Mouse (Mus musculus) cerebral cortex, adult 2 months (tissue): ENCODE results near the gene Gas2l2.

Experiments
- WGBS: fragments of 180-500 bp; shearing (Covaris S2); methylation state at CpG from one replicate; pipeline ENCODE4 v1.1.7; 2018; 5-methylcytosine and 5-hydroxymethylcytosine counted together

The Gas2l2 gene

DNA sequence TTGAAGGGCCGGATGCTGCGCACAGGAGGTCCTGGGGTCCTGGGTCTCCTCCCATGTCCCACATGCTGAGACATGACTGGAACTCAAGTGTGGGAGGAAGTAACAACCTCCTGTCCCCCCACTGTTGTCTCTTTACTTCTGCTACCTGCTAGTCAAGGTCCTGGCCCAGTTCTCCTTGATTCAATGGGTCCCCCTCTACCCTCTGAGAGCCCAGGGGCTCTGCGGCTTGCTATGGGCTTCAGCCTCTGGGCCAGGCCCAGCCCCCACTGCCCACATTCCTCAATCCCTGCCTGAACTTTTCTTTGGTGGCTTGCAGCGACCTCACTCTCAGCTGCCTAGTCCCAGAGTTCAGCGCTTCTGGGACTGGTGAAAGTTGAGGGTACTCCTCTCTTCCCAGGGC, at the start of gene Gas2l2:
Gas2l2 (minus strand) TSS at position 101 of the 400 bp plus-strand sequence.
- 71% methylated on average over 5 of the region's 5 CpGs for WGBS

DNA sequence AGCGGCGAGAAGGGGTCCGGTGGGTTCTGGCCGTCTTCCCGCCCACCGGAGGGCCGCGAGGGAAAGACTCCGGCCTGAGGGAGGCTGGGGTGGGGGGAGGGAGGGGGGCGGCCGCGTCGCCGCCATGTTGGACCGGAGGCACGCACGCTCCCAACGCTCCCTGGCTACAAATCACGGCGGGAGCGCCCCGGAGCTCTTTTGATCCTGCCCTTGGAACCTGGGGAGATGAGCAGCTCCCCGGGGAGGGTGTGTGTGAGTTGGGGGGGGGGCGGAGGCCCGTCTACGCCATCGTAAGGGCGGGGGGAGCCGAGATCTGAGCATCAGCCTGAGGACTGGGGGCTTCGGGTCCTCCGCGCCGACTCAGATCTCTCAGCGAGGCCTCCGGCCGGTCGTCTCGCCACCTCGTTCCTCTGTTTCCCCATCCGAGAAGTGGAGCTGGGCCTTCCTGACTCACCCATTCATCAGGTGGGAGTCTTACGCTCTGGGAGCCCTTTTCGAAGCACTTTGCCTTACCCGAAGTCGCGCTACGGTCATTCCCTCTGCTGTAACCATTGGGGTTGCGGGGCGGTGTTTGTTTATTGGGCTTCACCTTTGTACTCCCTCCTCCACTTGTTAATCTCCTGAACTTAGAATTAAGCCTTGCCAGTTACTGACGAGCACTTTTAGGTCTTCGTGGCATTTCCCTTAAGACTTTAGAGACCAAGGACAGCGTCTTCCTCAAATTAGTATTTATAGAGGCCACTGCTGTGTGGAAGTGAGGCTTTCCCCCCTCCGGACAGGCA, 44.2 kb upstream of the Gas2l2 start:
- WGBS, result under 1% methylated on average over 52 of the region's 52 CpGs

DNA sequence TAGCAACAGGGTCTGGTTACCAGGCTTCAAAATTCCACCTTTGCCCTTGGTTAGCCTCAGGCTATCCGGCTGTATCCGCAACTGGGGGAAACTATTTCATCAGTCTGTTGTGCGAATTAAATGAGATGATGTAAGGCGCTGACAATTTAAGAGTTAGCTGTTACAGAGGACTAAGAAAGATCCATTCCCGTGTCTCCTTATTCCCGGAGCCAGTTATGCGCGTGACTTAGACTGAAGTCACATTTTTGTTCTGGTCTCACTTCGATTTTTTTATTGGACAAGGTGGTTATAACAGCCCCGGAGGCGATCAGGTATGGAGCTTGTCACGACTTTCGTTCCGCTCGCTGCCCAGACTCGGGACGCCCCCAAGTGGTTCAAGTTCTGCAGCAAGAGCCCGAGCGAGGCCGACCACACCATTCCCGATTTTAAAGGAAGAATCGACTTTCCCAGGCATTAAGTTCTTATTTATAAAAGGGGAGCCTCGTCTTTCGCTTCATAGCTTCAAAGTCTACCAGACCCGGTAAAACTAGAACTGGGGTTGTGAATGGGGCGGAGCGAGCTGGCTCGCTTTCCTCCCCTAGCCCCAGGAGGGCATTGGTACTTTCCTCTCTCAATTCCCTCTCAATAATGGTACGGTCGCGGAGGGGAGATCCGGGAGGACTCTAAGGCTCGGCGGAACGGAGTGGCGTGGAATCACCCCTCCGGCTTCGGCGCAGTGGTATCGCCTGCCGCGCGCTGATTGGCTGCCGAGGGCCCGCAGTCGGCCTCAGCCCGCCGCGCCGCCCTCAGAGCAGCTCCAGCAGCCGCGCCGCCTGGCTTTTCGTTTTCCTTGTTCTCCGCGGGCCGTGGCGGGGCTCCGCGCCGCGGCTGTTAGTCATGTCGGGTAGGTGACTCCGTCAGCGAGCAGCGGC, 43.3 kb upstream of the Gas2l2 start, which contains the start of gene Taf15:
Taf15 (plus strand) TSS at position 763 of the 911 bp plus-strand sequence.
- under 1% methylated on average over 66 of the region's 66 CpGs for WGBS

DNA sequence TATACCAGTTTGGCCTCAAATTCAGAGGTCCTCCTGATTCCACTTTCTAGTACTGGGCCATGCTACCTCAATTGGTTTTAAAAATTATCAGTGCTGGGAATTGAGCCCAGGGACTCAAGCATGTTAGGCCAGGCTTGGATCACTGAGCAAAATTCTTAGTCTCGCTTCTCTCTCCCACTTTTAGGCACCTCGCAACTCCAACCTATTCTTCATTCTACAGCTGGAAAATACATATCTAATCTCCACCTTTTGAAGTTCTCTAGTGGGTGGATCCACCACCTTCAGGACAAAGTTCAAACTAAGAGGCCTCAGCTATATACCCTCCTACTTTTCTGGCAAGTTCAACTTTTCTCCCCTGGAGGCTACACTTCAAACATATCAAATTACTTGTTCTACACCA, 42.5 kb upstream of the Gas2l2 start:
- WGBS, result 98% methylated on average over 2 of the region's 2 CpGs

DNA sequence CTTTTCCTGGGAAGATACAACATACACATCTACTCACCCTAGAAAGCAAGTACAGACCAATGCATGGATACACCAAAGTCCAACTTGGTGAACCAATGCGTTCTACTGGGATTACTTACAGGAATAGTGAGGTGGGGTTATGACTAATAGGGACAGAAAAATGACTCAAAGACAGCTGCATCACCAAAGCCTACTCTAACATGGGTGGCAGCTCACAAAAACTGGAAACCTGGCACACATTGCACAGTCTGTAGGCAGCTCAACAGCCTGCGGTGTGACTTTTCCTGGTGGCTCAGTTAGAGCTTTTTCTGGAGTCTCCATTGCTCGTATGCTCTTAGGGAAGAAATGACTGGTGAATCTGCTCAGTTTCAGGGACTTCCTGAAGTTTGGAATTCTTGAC, 39.5 kb upstream of the Gas2l2 start:
- WGBS, result 56% methylated on average over 3 of the region's 3 CpGs

DNA sequence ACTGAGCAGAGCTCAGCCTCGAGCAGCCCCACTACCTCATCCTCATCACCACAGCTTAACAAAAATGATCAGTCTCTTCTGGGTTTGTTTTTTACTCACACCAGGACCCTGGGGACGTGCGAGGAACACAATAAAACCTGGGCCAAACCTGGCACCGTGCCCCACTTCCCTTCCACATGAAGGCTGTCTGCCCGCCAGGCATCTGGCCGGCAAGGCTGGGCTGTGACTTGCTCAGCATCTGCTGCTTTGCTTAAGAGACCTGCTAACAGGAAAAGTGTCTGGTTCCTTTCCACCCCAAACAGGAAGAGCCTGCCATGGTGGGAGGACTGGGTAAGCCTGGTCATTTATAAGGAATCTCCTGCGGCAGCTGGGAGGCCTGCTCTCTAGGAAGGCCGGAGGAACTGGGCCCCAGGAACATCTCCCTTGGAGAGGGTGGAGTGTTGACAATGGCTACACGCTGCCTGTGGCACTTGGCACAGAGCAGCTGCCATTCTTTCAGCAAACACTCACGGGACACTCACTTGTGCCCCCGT, 37.9 kb upstream of the Gas2l2 start:
- WGBS, result 42% methylated on average over 11 of the region's 11 CpGs

DNA sequence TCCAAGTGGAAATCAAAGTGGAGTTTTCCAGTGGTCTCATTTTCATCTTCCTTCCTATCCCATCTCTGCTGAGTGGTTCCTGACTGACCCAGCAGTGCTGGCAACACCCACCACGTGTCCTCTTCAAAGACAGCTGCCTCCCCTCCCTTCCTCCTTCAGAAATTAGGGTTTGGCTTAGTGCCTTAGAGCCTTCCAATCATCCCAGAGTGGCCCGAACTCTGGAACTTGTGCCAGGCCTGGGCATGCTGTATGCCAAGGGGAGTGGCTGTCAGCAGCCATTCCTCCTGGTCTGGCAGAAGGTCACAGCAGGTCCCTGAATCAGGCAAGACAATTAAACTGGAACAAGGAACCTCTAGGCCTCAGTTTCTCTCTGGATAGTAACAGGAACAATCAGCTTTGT, 36.7 kb upstream of the Gas2l2 start:
- WGBS, result 50% methylated on average over 2 of the region's 2 CpGs

DNA sequence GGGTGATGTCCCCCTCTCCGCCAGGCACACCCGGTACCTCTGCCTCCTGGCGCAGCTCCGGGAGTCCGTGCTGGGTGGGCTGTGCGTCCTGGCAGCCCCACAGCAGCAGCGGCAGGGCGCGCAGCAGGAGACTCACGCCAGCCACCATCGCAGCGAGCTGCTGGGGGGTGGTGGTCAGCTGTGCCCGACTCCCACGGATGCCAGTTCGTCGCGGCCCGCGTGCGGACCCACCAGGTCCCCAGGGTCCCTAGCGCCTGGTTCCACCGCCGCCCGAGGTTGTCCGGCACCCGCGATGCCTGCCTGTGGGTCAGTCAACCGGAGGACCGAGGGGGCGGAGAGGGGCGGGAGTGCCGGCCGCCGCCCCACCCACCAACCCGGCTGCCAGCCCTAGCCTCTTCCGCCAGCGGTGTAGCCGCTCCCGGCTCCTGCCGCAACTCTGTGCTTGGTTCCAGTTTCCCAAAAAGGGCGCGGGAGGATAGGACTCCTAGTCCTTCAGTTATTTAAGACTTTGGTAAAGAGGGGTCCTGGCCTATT, 33.5 kb upstream of the Gas2l2 start, which contains the start of gene Mmp28:
Mmp28 (minus strand) TSS at position 361 of the 534 bp plus-strand sequence.
- WGBS, result under 1% methylated on average over 42 of the region's 42 CpGs

DNA sequence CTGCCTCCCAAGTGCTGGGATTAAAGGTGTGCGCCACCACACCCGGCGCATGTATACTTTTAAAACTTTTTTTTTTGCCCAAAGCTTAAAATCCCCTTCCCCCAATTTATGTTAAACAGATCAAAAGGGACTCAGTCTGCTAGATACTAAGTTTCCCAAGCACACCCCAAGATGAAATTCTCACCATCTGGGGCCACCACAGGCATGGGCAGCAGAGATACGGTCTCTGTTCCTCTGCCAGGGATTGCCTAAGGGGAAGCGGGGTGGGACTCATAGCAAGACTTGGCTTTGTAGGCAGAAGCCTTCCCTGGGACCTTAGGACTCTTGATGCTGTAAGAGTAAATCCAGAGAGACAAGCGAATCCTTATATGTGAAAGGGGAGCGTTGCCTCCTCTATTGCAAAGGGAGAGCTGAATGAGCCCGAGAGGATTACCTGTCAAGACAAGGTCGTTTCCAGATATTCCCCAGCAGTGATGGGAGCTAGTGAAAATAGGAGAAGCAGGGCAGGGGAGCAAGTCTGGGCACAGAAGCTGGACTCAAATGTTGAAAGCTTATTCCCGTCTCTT, 32.3 kb upstream of the Gas2l2 start:
- WGBS, result 83% methylated on average over 10 of the region's 10 CpGs

DNA sequence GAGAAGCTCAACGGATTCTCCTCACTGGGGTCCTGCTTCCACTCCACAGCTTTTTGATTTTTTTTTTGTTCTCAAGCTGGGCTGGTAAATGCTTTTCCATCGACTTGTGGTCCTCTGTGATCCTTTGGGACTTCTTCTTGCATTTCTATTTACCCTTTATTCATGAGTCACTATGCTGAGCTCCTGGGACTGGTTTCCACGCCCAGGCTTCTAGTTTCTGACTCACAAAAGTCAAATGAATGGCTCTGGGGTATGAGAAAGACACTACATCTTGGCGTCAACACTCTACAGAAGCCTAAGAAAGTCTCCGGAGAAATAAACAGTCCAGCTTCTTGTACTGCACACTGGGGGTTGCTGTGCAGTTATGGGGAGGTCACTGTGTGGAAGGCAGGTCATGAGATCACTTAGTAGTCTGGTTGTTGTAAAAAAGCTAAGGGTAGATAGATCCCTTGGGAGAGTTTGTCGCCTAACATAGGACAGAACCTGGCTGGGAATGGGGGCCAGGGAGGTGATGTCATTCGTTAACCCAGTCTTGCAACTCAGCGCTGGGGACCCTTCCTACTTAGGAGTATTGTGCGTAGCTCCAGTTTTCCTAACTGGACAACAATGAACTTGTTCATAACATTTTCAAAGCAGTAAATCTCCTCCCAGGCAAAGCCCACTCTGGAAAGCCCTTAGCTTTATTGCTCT, 28.8 kb upstream of the Gas2l2 start:
- WGBS, result 65% methylated on average over 9 of the region's 9 CpGs

DNA sequence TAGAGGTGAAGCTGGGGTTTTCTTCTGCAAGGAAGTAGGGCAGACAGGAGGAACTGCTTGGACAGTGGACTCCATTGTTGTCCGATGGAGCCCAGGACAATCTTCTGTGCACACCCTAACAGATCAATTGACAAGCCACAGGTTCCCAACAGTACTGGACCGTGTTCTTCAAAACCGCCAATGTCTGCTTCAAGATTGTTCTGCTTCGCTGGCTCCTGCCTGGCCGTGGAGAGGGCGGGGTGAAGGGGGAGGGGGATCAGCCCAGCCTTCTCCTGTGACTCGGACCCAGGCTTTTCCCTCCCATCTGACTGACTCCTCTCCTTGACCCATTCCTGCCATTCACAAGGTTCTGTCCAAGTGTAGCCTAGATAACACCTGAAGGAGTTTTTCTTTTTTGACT, 28.0 kb upstream of the Gas2l2 start:
- 65% methylated on average over 7 of the region's 7 CpGs for WGBS

DNA sequence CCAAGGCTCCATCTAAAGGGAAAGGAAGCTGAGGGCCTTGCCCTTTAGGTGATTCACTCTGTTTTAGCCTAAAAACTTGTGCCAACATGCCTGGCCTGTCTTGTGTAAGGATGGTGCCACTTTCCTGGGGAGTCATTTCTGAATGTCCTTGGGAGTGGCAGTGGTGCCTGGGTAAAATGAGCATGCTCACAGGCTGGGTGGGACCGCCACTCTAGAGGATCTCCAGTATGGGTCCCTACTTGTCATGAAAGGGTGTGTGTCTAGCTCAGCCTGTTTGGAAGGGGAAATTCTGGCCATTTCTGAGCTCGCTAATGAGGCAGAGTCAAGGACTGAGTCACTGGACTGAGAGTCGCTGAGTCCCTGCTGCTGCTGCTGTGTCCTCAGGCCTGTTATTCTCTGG, 26.4 kb upstream of the Gas2l2 start:
- WGBS, result 83% methylated on average over 3 of the region's 3 CpGs

DNA sequence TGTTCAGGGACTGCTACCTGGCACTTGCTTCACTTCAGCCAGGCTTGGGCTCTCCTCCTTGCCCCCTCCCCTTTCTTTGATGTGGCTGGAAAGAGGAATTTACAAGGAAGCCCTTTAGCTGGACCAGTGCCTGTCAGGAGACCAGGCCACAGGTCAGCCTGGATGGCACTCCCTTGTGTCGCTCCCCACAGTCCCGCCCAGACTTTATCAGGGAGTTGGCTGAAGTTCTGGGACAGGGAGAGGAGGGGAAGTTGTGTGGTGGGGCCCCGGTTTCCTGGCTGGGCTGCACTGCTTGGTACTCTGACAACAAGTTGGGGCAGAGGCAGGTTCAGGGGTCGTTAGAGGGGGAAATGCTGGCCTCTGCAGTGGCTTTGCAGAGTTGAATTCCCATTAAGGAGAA, 25.3 kb upstream of the Gas2l2 start:
- 60% methylated on average over 4 of the region's 4 CpGs for WGBS

DNA sequence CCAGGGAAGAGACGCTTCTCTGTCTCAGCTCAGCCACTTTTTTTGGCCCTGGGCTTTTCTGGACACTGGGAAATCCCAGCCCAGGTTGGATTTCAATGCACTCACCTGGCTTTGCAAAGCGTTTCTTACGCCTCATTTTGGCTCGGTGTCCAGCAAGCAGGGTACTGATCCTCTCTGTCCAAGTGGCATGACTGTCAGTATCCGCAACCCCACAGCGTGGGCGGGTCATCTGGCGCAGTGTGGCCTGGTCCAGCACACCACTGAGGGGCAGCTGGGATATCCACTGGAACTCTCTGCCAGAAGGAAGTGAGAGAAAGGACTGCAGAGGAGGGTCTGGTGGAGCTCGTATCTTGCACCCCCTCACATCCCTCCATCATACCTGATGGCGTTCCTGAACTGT, 22.0 kb upstream of the Gas2l2 start:
- WGBS, result 94% methylated on average over 10 of the region's 10 CpGs

DNA sequence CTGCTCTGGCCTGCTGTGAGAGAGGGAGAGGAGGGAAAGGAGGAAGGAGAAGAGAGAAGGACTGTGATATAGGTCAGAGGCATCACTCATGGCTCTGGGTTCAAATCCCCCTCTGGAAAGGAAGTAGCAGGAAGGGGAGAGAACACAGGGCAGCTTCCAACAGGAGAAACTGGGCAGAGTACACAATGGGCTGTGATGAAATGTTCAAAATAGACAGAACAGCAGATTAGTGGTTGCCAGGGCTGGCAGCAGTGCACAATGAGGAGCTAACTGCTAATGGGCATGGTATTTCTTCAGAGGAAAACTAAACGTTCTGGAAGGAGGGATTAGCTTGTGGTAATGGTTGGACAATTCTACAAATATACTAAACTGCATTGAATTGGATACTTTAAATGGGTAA, 21.3 kb upstream of the Gas2l2 start:
- WGBS, result 45% methylated on average over 1 of the region's 1 CpGs

DNA sequence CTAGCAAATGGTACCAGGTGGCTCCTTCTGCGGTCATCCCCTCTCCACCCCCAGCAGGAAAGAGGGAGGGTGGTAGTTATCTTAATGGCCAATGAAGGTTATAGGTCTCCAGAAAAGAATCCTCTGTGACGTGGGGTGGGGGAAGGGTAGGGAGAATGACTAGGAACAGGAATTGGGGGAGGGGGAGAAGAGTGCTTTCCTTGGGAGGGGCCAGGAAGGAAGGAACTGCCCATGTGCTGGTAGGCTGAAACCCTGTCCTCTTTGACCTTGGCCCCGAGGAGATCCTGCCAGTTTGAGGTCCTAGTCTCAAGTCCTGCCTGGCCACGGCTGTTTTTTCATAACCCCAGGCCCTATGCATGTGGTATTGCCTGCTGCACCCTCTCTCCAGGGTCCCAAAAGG, 20.0 kb upstream of the Gas2l2 start:
- WGBS, result 78% methylated on average over 4 of the region's 4 CpGs

DNA sequence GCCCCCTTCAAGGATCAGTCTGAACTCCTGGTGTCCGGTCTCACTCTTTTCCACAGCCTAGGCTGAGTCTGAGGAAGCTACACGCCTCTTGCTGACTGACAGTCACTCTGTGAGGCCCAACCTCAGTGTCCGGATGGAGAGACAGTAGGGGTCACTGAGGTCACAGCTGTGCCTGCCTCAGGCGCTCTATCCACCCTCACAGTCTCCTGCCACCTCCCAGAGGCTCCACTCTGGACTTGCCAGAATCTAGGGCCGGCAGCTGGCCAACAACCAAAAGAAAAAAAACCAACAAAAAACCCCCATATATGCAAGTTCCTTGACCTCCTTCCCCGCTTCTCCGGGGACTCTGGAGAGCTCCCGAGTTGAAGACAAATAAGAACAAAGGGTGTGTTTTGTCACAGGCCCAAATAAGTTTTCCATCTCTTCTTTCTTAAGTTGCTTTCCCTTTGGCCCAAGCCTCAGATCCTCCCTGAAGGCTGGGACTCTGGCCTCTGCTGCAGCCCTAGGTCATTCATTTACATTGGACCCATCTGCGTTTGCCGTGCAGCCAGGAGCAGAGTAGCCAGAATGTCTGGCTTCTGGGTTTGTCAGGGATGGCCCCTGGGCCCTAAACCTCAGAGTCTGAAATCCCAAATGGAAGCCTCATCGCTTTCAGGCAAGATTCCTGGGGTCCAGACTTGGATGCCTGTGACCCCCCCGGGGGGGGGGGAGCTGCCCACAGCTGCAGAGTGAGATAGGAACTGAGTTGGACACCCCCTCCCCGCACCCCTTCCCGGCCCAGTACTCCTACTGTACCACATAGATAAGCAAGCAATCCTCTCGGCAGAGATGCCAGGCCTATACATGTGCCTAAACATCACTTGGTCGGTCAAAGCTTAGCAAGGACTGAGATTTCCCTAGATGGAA, 19.0 kb upstream of the Gas2l2 start:
- WGBS, result 63% methylated on average over 16 of the region's 16 CpGs

DNA sequence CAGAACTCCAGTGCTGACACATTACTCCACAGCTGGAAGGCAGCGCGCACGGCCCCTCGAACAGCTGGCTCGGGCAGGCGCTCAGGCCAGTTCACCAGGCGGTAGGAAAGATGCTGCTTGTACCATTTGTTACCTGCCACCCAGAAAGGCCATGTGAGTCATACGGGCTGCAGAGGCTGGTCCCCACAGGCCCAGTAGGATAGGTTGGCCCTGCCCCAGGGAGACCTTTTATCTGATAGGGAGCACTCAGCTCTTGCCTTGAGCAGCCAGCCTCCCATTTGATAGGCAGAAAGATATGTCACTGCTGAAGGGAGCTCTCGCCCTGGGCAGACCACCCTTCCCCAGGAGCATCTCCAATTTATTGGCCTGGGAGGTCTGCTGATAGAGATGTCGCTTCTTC, 18.4 kb upstream of the Gas2l2 start:
- WGBS, result 91% methylated on average over 10 of the region's 10 CpGs

DNA sequence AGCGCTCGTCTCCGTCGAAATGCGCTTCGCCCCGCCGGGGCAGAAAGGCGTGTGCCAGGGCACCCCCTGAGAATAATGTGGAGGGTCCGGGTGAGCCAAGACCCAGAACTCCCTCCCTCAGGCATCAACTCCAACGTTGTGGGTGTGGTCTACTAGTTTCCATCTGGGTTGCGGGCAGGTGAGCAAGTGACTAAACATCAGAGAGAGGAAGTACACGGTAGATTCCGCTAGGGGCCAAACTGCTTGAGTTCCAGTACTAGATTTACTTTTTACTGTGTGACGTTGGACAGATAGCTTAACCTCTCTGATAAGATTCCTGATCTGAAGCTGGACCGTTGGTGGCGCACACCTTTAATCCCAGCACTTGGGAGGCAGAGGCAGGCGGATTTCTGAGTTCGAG, 15.7 kb upstream of the Gas2l2 start:
- 36% methylated on average over 19 of the region's 19 CpGs for WGBS

DNA sequence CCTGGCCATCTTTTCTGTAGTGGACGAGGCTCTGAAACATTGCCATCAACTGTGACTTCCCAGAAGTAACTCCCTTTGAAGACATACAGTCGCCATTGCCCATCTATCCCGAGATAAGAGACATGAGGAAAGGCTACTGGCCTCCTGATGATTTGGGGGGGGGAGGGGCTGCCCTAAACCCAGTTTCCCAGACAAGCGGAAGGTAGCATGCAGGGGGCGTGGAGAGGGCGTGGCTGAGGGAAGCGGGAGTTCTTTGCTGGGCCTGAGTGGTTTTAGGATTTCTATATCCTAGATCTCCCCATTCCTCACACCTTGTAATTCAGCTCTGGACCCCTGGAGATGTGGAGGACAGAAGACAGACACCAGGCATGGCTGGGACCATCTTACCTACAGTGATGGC, 14.6 kb upstream of the Gas2l2 start:
- 15% methylated on average over 7 of the region's 7 CpGs for WGBS
